Mouse (Mus musculus) embryonic stem cell, embryonic (primary cell): ENCODE measurements around the gene Plppr5.

Experiments
- CTCF ChIA-PET, 4 experiments: fragments of 300-600 bp in 2 of 4; fragments of 350-600 bp in 2 of 4; sonication (Branson Sonifier 250); formaldehyde crosslinking; loops; one replicate each; lab custom pipeline; 2022; ENCODE audit warnings: inconsistent platforms in 2 of 4; lab: Charles Lee
- POLR2A ChIA-PET, 4 experiments: fragments of 300-600 bp in 2 of 4; fragments of 350-600 bp in 2 of 4; sonication (Branson Sonifier 250); formaldehyde crosslinking; loops; one replicate each; lab custom pipeline; 2022; ENCODE audit warnings: antibody characterized with exemption in 4 of 4, inconsistent platforms in 1 of 4; lab: Charles Lee

Gene Plppr5

GRCm38 (mm10) chr3:117686036-117686435, 111.4 kb downstream of the Plppr5 start:
- POLR2A ChIA-PET, result interaction anchor here in 1 of 4 experiments (0.6 kb wide), 1 partner anchor 21 kb away, joined by 3 read pairs; no protein-coding TSS in a partner anchor
- CTCF ChIA-PET, result no interaction called here

GRCm38 (mm10) chr3:117686648-117687047, 112.0 kb downstream of the Plppr5 start:
- CTCF ChIA-PET, result no interaction called here
- POLR2A ChIA-PET, result no interaction called here

GRCm38 (mm10) chr3:117694736-117695135, 120.1 kb downstream of the Plppr5 start:
- CTCF ChIA-PET, result no interaction called here

GRCm38 (mm10) chr3:117696350-117696749, 121.7 kb downstream of the Plppr5 start:
- POLR2A ChIA-PET, result no interaction called here
- CTCF ChIA-PET, result no interaction called here

More at GRCm38 (mm10) chr3:117694736-117695135, 120.1 kb downstream of the Plppr5 start:
- POLR2A ChIA-PET, result no interaction called here

GRCm38 (mm10) chr3:117708788-117709187, 134.2 kb downstream of the Plppr5 start:
- ChIA-PET POLR2A (no interaction called here), CTCF (interaction anchor here in 1 of 4 experiments (0.5 kb wide), 1 partner anchor 148 kb away, joined by 4 read pairs; no protein-coding TSS in a partner anchor)

GRCm38 (mm10) chr3:117716534-117717280, 142.1 kb downstream of the Plppr5 start:
- CTCF ChIA-PET, result no interaction called here

GRCm38 (mm10) chr3:117723390-117723789, 148.8 kb downstream of the Plppr5 start:
- ChIA-PET POLR2A (no interaction called here), CTCF (no interaction called here)

More at GRCm38 (mm10) chr3:117716534-117717280, 142.1 kb downstream of the Plppr5 start:
- POLR2A ChIA-PET, result no interaction called here

- ChIA-PET CTCF (no interaction called here), POLR2A (no interaction called here)
These were observed 149.9 kb downstream of the Plppr5 start for GRCm38 (mm10) chr3:117724521-117724920.

- POLR2A ChIA-PET, result no interaction called here
- CTCF ChIA-PET, result no interaction called here
These were observed 150.9 kb downstream of the Plppr5 start for GRCm38 (mm10) chr3:117725501-117725900.

- ChIA-PET POLR2A (no interaction called here), CTCF (no interaction called here)
These were observed 153.5 kb downstream of the Plppr5 start for GRCm38 (mm10) chr3:117728136-117728535.

GRCm38 (mm10) chr3:117729121-117730072, 154.8 kb downstream of the Plppr5 start:
- CTCF ChIA-PET, result interaction anchor here in 2 of 4 experiments (0.8 kb wide), 2 partner anchors 15 to 581 kb away, joined by 3 to 5 read pairs; no protein-coding TSS in a partner anchor
- POLR2A ChIA-PET, result no interaction called here

GRCm38 (mm10) chr3:117731545-117731944, 156.9 kb downstream of the Plppr5 start:
- POLR2A ChIA-PET, result no interaction called here
- CTCF ChIA-PET, result no interaction called here

- CTCF ChIA-PET, result no interaction called here
- POLR2A ChIA-PET, result no interaction called here
These were observed 158.0 kb downstream of the Plppr5 start for GRCm38 (mm10) chr3:117732661-117733060.
